Mouse (Mus musculus) intestine, embryonic 15.5 days (tissue): ENCODE data around the gene Obscn. TPM values are rescaled to one million over a fixed set of nuclear protein-coding genes. Genes with fewer than 3 reads are reported as not detected.

Experiments
- ATAC-seq: fragments of 200-750 bp; cut with Nextera tagmentation; 2 replicates; pipeline ENCODE4 v1.8.0; 2017; ENCODE audit warnings: moderate TSS enrichment, moderate library complexity
- H3K27ac ChIP-seq: fragments of 300-500 bp; sonication (generic); 2 replicates; pipeline ENCODE4 v1.5.1; 2015; ENCODE audit warnings: mild to moderate bottlenecking, inconsistent platforms
- H3K27me3 ChIP-seq: fragments of 300-500 bp; sonication (generic); replicated peaks from 2 replicates; pipeline ENCODE4 v1.6.1; 2015; ENCODE audit warnings: inconsistent platforms
- H3K36me3 ChIP-seq: fragments of 300-500 bp; sonication (generic); 2 replicates; pipeline ENCODE4 v1.6.1; 2015; ENCODE audit warnings: inconsistent platforms
- H3K4me1 ChIP-seq: fragments of 300-500 bp; sonication (generic); replicated peaks from 2 replicates; pipeline ENCODE4 v1.6.1; 2015; ENCODE audit warnings: inconsistent platforms
- H3K4me2 ChIP-seq: fragments of 300-500 bp; sonication (generic); replicated peaks from 2 replicates; pipeline ENCODE4 v1.6.1; 2015; ENCODE audit warnings: mild to moderate bottlenecking, inconsistent platforms
- H3K4me3 ChIP-seq: fragments of 300-500 bp; sonication (generic); replicated peaks from 2 replicates; pipeline ENCODE4 v1.5.1; 2015; ENCODE audit warnings: inconsistent platforms
- H3K9ac ChIP-seq: fragments of 300-500 bp; sonication (generic); 2 replicates; pipeline ENCODE4 v1.6.1; 2015; ENCODE audit warnings: inconsistent platforms
- H3K9me3 ChIP-seq: fragments of 300-500 bp; sonication (generic); 2 replicates; pipeline ENCODE4 v1.6.1; 2016; ENCODE audit warnings: inconsistent platforms
- WGBS: fragments of 180-500 bp; shearing (Covaris S2); methylation state at CpG from one replicate; pipeline ENCODE4 v1.1.7; 2015; 5-methylcytosine and 5-hydroxymethylcytosine counted together
- polyA plus RNA-seq: library from polyadenylated mRNA; unstranded; fragments of >200 nt; fragmentation: Nextera tagmentation; extraction: Ambion mirVana; gene quantifications from 2 replicates; pipeline ENCODE4 v1.2.1, GENCODE M21; 2015

The Obscn gene
- polyA plus RNA-seq, 1 experiment from 2014 or later = 1.3 TPM

- H3K36me3 ChIP-seq = no peaks in the 10 kb centered on the region
- H3K9me3 ChIP-seq = no peaks in the 10 kb centered on the region
- no peak for ATAC-seq
- H3K4me1 ChIP-seq = peaks cover 14% of the 10 kb centered on the region
- H3K27ac ChIP-seq = no peak overlapping the region
- 70% methylated on average over 19 of the region's 19 CpGs for WGBS
- H3K27me3 ChIP-seq = peaks cover 42% of the 10 kb centered on the region
- H3K4me3 ChIP-seq = no peak overlapping the region
- H3K9ac ChIP-seq = no peak overlapping the region
- H3K4me2 ChIP-seq = no peak overlapping the region
Observed at GRCm38 (mm10) chr11:59138537-59139486, 2.6 kb upstream of the Obscn start.

GRCm38 (mm10) chr11:59136994-59137706, 948 bp upstream of the Obscn start:
- Histone ChIP-seq H3K27ac (no peak overlapping the region), H3K4me2 (no peak overlapping the region), H3K4me3 (no peak overlapping the region), H3K36me3 (no peaks in the 10 kb centered on the region), H3K27me3 (peaks cover 58% of the 10 kb centered on the region), H3K9me3 (no peaks in the 10 kb centered on the region), H3K4me1 (peaks cover 14% of the 10 kb centered on the region), H3K9ac (no peak overlapping the region)
- WGBS = 76% methylated on average over 12 of the region's 12 CpGs
- no peak for ATAC-seq

- no peak overlapping the region for H3K9ac ChIP-seq
- peak overlapping the region; percentile 23 for H3K4me3 ChIP-seq
- no peak for ATAC-seq
- no peaks in the 10 kb centered on the region for H3K9me3 ChIP-seq
- H3K4me2 ChIP-seq = peak overlapping the region; percentile 54
- H3K36me3 ChIP-seq = no peaks in the 10 kb centered on the region
- H3K27ac ChIP-seq = no peak overlapping the region
- H3K27me3 ChIP-seq = peaks cover 58% of the 10 kb centered on the region
- 6% methylated on average over 55 of the region's 55 CpGs for WGBS
- peaks cover 8% of the 10 kb centered on the region for H3K4me1 ChIP-seq
Observed at GRCm38 (mm10) chr11:59135051-59135820, 966 bp downstream of the Obscn start.

- H3K27ac ChIP-seq = no peak overlapping the region
- no peaks in the 10 kb centered on the region for H3K9me3 ChIP-seq
- peaks cover 58% of the 10 kb centered on the region for H3K27me3 ChIP-seq
- H3K36me3 ChIP-seq = no peaks in the 10 kb centered on the region
- peaks cover 8% of the 10 kb centered on the region for H3K4me1 ChIP-seq
- peak overlapping the region; percentile 48 for H3K4me2 ChIP-seq
- peak overlapping the region; percentile 19; the same call in 1 of the 2 replicates for H3K4me3 ChIP-seq
- no peak overlapping the region for H3K9ac ChIP-seq
- peak; percentile 91 for ATAC-seq
- WGBS = 5% methylated on average over 35 of the region's 35 CpGs
Observed at GRCm38 (mm10) chr11:59134373-59134997, 1.7 kb downstream of the Obscn start.

GRCm38 (mm10) chr11:59132065-59132464, 4.1 kb downstream of the Obscn start:
- Histone ChIP-seq H3K9ac (no peak overlapping the region), H3K4me2 (no peak overlapping the region), H3K36me3 (no peaks in the 10 kb centered on the region), H3K27me3 (peaks cover 48% of the 10 kb centered on the region), H3K4me3 (no peak overlapping the region), H3K4me1 (peaks cover 8% of the 10 kb centered on the region), H3K27ac (no peak overlapping the region), H3K9me3 (no peaks in the 10 kb centered on the region)
- no peak for ATAC-seq
- 76% methylated on average over 2 of the region's 3 CpGs for WGBS

GRCm38 (mm10) chr11:59131348-59131919, 4.8 kb downstream of the Obscn start:
- ATAC-seq = no peak
- no peak overlapping the region for H3K4me3 ChIP-seq
- H3K36me3 ChIP-seq = no peaks in the 10 kb centered on the region
- no peak overlapping the region for H3K4me2 ChIP-seq
- 73% methylated on average over 18 of the region's 18 CpGs for WGBS
- no peaks in the 10 kb centered on the region for H3K9me3 ChIP-seq
- H3K9ac ChIP-seq = no peak overlapping the region
- H3K4me1 ChIP-seq = peaks cover 8% of the 10 kb centered on the region
- H3K27me3 ChIP-seq = peaks cover 42% of the 10 kb centered on the region
- H3K27ac ChIP-seq = no peak overlapping the region

- no peak overlapping the region for H3K4me2 ChIP-seq
- H3K4me3 ChIP-seq = no peak overlapping the region
- no peak for ATAC-seq
- peaks cover 6% of the 10 kb centered on the region for H3K4me1 ChIP-seq
- H3K9me3 ChIP-seq = no peaks in the 10 kb centered on the region
- no peak overlapping the region for H3K27ac ChIP-seq
- 72% methylated on average over 9 of the region's 9 CpGs for WGBS
- H3K27me3 ChIP-seq = peaks cover 35% of the 10 kb centered on the region
- H3K36me3 ChIP-seq = no peaks in the 10 kb centered on the region
- no peak overlapping the region for H3K9ac ChIP-seq
Observed at GRCm38 (mm10) chr11:59130782-59131181, 5.4 kb downstream of the Obscn start.

GRCm38 (mm10) chr11:59105945-59106344, 30.3 kb downstream of the Obscn start:
- Histone ChIP-seq H3K27me3 (no peaks in the 10 kb centered on the region), H3K36me3 (no peaks in the 10 kb centered on the region), H3K4me2 (no peak overlapping the region), H3K4me3 (no peak overlapping the region), H3K27ac (no peak overlapping the region), H3K9ac (no peak overlapping the region), H3K4me1 (no peaks in the 10 kb centered on the region), H3K9me3 (no peaks in the 10 kb centered on the region)
- 87% methylated on average over 5 of the region's 5 CpGs for WGBS
- ATAC-seq = no peak

- no peak for ATAC-seq
- no peaks in the 10 kb centered on the region for H3K9me3 ChIP-seq
- no peak overlapping the region for H3K4me2 ChIP-seq
- no peak overlapping the region for H3K9ac ChIP-seq
- H3K4me3 ChIP-seq = no peak overlapping the region
- H3K4me1 ChIP-seq = no peaks in the 10 kb centered on the region
- H3K36me3 ChIP-seq = no peaks in the 10 kb centered on the region
- H3K27me3 ChIP-seq = no peaks in the 10 kb centered on the region
- H3K27ac ChIP-seq = no peak overlapping the region
- WGBS = 62% methylated on average over 3 of the region's 3 CpGs
Observed at GRCm38 (mm10) chr11:59102324-59102723, 33.9 kb downstream of the Obscn start.

GRCm38 (mm10) chr11:59098339-59098738, 37.9 kb downstream of the Obscn start:
- no peak overlapping the region for H3K27ac ChIP-seq

GRCm38 (mm10) chr11:59097770-59098169, 38.4 kb downstream of the Obscn start:
- no peak for ATAC-seq
- Histone ChIP-seq H3K4me3 (no peak overlapping the region), H3K27ac (no peak overlapping the region), H3K4me1 (no peaks in the 10 kb centered on the region), H3K9ac (no peak overlapping the region), H3K4me2 (no peak overlapping the region), H3K27me3 (no peaks in the 10 kb centered on the region), H3K36me3 (no peaks in the 10 kb centered on the region), H3K9me3 (no peaks in the 10 kb centered on the region)
- 50% methylated on average over 5 of the region's 5 CpGs for WGBS

More at GRCm38 (mm10) chr11:59098339-59098738, 37.9 kb downstream of the Obscn start:
- H3K36me3 ChIP-seq = no peaks in the 10 kb centered on the region
- no peak overlapping the region for H3K9ac ChIP-seq
- H3K9me3 ChIP-seq = no peaks in the 10 kb centered on the region
- no peak overlapping the region for H3K4me3 ChIP-seq
- 27% methylated on average over 2 of the region's 2 CpGs for WGBS
- no peaks in the 10 kb centered on the region for H3K27me3 ChIP-seq
- ATAC-seq = no peak
- H3K4me2 ChIP-seq = no peak overlapping the region
- H3K4me1 ChIP-seq = no peaks in the 10 kb centered on the region
